Mouse (Mus musculus) heart, adult 2 months (tissue): Measurements from ENCODE around the gene Tmem167b.

Experiments used
- CTCF ChIP-seq: fragments of 200-600 bp; IDR thresholded peaks from 2 replicates; pipeline ENCODE4 v1.8.1; 2022; ENCODE audit warnings: antibody characterized with exemption, mild to moderate bottlenecking, moderate library complexity
- EP300 ChIP-seq: fragments of 200-500 bp; IDR thresholded peaks from 2 replicates; pipeline ENCODE4 v1.6.1; 2011; ENCODE audit warnings: low read depth, low read length, control low read depth; ENCODE audit not compliant: insufficient read depth
- POLR2A ChIP-seq: fragments of 200-500 bp; IDR thresholded peaks from 2 replicates; pipeline ENCODE4 v1.6.1; 2011; ENCODE audit warnings: mild to moderate bottlenecking, low read depth, low read length, control low read depth; ENCODE audit not compliant: insufficient read depth

DNA sequence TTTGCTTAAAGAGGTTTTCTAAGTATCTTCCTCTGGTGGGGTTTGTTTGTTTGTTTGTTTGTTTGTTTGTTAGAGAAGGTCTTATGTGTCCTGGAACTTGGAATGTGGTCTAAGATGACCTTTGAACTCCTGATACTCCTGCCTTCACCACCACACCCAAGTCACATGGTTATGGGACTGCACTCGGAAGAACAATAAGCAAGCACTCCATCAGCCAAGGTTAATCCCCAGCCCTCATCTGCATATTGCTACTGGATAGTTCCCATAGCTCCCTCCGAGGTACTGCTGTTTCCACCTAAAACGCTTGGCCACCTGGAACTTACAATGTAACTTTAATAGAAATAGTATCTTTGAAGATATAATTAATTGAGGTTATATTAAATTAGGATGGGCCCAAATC is 48.8 kb downstream of the Tmem167b start:
- TF ChIP-seq CTCF (no peak), POLR2A (no peak), EP300 (no peak)
